Mouse (Mus musculus) liver, embryonic 14.5 days (tissue): ENCODE measurements at regions not wholly inside any gene's neighbourhood (a gene's known extent, or its start where the extent isn't known, plus 50 kb on each side); places are given as distances from the start of the nearest gene placed in this dataset.

Source experiments
- ATAC-seq: fragments of 200-750 bp; cut with Nextera tagmentation; 2 replicates; pipeline ENCODE4 v1.8.0; 2017; ENCODE audit warnings: moderate number of reproducible peaks, mild to moderate bottlenecking, moderate library complexity; ENCODE audit not compliant: insufficient read depth
- DNase-seq, 3 experiments: peaks; one replicate each; pipeline ENCODE4 v3.0.0-alpha.2; 2012 to 2013; ENCODE audit warnings: low read depth in 3 of 3, low spot score in 3 of 3
- H3K27ac ChIP-seq: fragments of 300-500 bp; sonication (generic); 2 replicates; pipeline ENCODE4 v1.5.1; 2014; ENCODE audit warnings: moderate library complexity, mild to moderate bottlenecking, control low read depth, inconsistent platforms
- H3K27me3 ChIP-seq: fragments of 300-500 bp; sonication (generic); 2 replicates; pipeline ENCODE4 v1.6.1; 2014; ENCODE audit warnings: mild to moderate bottlenecking, low read length, moderate library complexity; ENCODE audit not compliant: control insufficient read depth, insufficient read depth
- H3K36me3 ChIP-seq: fragments of 300-500 bp; sonication (generic); replicated peaks from 2 replicates; pipeline ENCODE4 v1.6.1; 2014; ENCODE audit warnings: low read depth; ENCODE audit not compliant: control insufficient read depth, insufficient read depth
- H3K4me1 ChIP-seq, 2 experiments: fragments of 200-500 bp in 1 of 2; fragments of 300-500 bp in 1 of 2; sonication (generic) in 1 of 2; replicated peaks; 2 replicates each; pipeline ENCODE4 v1.6.1; 2012 to 2014; ENCODE audit warnings: antibody characterized with exemption in 1 of 2, inconsistent platforms in 1 of 2, low read length in 1 of 2; ENCODE audit not compliant: control insufficient read depth in 2 of 2, insufficient read depth in 2 of 2
- H3K4me2 ChIP-seq: fragments of 300-500 bp; sonication (generic); 2 replicates; pipeline ENCODE4 v1.6.1; 2014; ENCODE audit warnings: low read depth, mild to moderate bottlenecking, control low read depth, moderate library complexity
- H3K4me3 ChIP-seq, 2 experiments: fragments of 200-500 bp in 1 of 2; fragments of 300-500 bp in 1 of 2; sonication (generic) in 1 of 2; 2 replicates each; pipeline ENCODE4 v1.5.1; 2012 to 2014; ENCODE audit warnings: low read depth in 2 of 2, low read length in 2 of 2, mild to moderate bottlenecking in 2 of 2, control low read depth in 1 of 2, inconsistent platforms in 1 of 2, moderate library complexity in 1 of 2; ENCODE audit not compliant: insufficient read depth in 1 of 2
- H3K9ac ChIP-seq: fragments of 300-500 bp; sonication (generic); replicated peaks from 2 replicates; pipeline ENCODE4 v1.6.1; 2014; ENCODE audit warnings: mild to moderate bottlenecking, control low read depth, moderate library complexity
- H3K9me3 ChIP-seq: fragments of 300-500 bp; sonication (generic); 2 replicates; pipeline ENCODE4 v1.6.1; 2016; ENCODE audit warnings: low read length, mixed read lengths; ENCODE audit not compliant: control insufficient read depth
- CTCF ChIP-seq: IDR thresholded peaks from 2 replicates; pipeline ENCODE4 v1.5.1; 2016; ENCODE audit warnings: antibody characterized with exemption, low read depth, control low read depth
- EP300 ChIP-seq: IDR thresholded peaks from 2 replicates; pipeline ENCODE4 v1.6.1; 2016; ENCODE audit warnings: antibody characterized with exemption, low read depth
- WGBS: fragments of 180-500 bp; shearing (Covaris S2); extraction: QIAGEN DNeasy Blood & Tissue Kit; methylation state at CpG from one replicate; pipeline ENCODE4 v1.1.7; 2014; ENCODE audit not compliant: insufficient replicate concordance; 5-methylcytosine and 5-hydroxymethylcytosine counted together

DNA sequence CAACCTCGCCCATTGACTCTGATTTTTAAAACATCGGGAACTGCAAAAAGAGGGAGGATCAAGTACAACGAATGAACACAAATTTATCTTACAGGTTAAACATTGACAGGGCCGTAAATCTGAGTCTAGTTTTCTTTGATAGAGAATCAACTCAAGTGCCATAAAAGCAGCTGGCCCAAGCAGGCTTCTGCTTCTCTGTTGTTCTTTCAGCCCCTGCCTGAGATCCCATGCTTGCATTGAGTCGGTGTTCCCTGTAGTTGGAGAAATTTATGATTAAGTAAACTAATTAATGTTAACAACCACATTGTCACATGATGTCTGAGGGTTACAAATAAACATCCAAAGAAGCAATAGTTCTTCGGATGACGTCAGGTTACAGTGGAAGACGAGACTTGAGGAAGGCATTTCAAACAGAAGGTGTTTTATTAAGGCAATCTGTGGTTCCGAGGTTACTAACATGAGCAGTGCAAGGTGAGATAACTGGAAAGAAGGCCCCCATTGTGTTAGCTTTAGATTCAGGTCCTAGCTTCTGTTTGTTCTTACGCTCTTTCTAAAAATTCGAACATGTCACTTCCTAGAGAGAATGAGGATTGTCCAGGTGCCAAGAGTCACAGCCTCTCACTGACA lies 233.9 kb upstream of the Pde3a start:
- H3K4me2 ChIP-seq, result no peak overlapping the region
- H3K4me1 ChIP-seq, result no peaks in the 10 kb centered on the region
- no peaks in the 10 kb centered on the region for H3K27me3 ChIP-seq
- no peaks in the 10 kb centered on the region for H3K36me3 ChIP-seq
- WGBS, result 64% methylated on average over 11 of the region's 11 CpGs
- no peaks in the 10 kb centered on the region; the same call in 1 of the 2 replicates for H3K9me3 ChIP-seq
- H3K4me3 ChIP-seq, result no peak overlapping the region
- TF ChIP-seq EP300 (no peak), CTCF (no peak)
- DNase-seq, result no peak
- no peak for ATAC-seq
- no peak overlapping the region for H3K9ac ChIP-seq
- H3K27ac ChIP-seq, result no peak overlapping the region

DNA sequence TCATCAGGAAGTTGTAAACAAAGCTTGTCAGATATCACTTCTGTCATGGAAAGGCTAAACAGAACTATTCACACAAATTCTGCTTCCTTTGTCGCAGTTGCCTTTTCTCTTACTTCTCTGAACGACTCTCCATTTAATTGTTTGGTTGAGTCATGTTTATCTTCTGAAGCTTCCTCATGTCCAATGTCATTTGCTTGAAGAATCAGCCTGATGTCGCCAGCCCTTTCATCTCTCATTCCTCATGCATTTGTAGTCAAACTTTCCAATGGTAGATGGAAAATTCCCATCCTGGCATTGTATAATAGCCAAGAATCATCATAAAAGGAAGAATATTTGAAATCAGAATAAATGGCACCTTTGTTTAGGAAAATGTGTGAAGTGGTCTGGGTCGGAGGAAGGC lies 225.6 kb upstream of the Pde3a start:
- no peak for TF ChIP-seq CTCF
- H3K9ac ChIP-seq, result no peak overlapping the region
- no peak overlapping the region for H3K27ac ChIP-seq
- no peaks in the 10 kb centered on the region for H3K9me3 ChIP-seq
- no peaks in the 10 kb centered on the region for H3K4me1 ChIP-seq
- no peak overlapping the region for H3K4me2 ChIP-seq
- no peaks in the 10 kb centered on the region for H3K27me3 ChIP-seq
- no peaks in the 10 kb centered on the region for H3K36me3 ChIP-seq
- ATAC-seq (no peak), DNase-seq (no peak)
- H3K4me3 ChIP-seq, result no peak overlapping the region
- 52% methylated on average over 4 of the region's 4 CpGs for WGBS

DNA sequence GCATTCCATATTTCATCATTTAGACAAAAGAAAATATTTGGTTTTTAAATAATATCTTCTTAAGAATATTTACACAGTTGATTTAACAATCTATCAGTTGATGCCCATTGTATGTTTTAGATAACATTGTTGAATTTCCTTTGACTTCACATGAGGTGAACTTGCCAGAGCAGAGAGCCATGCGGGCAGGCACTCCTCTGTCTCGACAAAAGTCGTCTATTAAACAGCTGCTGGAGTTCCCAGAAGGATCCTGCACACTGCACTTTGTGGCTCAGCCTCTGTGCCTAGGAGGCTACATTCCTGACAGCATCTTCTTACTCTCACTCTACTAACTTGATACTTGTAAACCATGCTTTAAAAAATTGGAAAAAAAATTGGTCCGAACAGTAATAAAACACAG lies 221.7 kb upstream of the Pde3a start:
- Histone ChIP-seq H3K27me3 (no peaks in the 10 kb centered on the region), H3K4me3 (no peak overlapping the region), H3K4me2 (no peak overlapping the region), H3K36me3 (no peaks in the 10 kb centered on the region), H3K9me3 (no peaks in the 10 kb centered on the region), H3K9ac (no peak overlapping the region), H3K4me1 (no peaks in the 10 kb centered on the region), H3K27ac (no peak overlapping the region)
- ATAC-seq (no peak), DNase-seq (no peak)
- no peak for TF ChIP-seq CTCF
- TF ChIP-seq EP300, result no peak
- WGBS, result 57% methylated on average over 4 of the region's 4 CpGs

DNA sequence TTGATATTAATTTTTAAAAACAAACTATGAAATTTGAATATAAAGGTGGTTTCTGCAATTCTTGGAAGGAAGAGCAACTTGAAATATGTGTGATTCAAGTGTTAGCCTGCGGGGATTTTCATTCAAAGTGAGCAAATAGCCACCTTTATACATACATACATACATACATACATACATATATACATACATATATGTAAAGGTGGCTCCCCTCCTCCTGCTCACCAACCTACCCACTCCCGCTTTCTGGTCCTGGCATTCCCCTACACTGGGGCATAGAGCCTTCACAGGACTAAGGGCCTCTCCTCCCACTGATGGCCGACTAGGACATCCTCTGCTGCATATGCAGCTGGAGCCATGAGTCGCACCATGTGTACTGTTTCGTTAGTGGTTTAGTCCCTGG lies 221.3 kb upstream of the Pde3a start:
- Histone ChIP-seq H3K27me3 (no peaks in the 10 kb centered on the region), H3K27ac (no peak overlapping the region), H3K9ac (no peak overlapping the region), H3K4me2 (no peak overlapping the region), H3K4me1 (no peaks in the 10 kb centered on the region), H3K9me3 (no peaks in the 10 kb centered on the region), H3K36me3 (no peaks in the 10 kb centered on the region), H3K4me3 (no peak overlapping the region)
- no peak for ATAC-seq
- TF ChIP-seq CTCF (no peak), EP300 (no peak)
- no peak for DNase-seq
- WGBS, result 53% methylated on average over 5 of the region's 5 CpGs

DNA sequence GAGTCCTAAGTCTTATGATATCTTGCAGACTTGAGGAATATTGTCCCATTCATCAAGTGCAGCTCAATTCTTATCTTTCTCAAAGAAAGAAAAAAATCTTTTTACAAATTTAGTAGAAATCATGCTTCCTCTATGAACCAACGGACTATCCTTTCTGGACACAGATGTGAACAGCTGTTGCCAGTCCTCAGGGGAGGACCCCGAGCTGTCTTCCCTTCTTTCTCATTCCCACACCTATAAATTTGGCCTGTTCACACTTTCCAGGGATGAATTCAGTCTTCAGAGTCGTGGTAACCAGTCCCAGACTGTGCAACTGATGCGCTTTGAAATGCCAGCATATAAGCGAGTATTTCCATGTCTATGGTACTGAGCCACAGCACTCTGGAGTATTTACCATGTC lies 214.2 kb upstream of the Pde3a start:
- ATAC-seq, result no peak
- no peak for TF ChIP-seq CTCF
- no peak for TF ChIP-seq EP300
- 55% methylated on average over 5 of the region's 5 CpGs for WGBS

More for the DNA sequence above, 214.2 kb upstream of the Pde3a start:
- no peak for DNase-seq
- H3K4me1 ChIP-seq, result no peaks in the 10 kb centered on the region
- no peaks in the 10 kb centered on the region for H3K27me3 ChIP-seq
- no peaks in the 10 kb centered on the region for H3K9me3 ChIP-seq
- H3K4me3 ChIP-seq, result no peak overlapping the region
- no peak overlapping the region for H3K4me2 ChIP-seq
- no peak overlapping the region for H3K27ac ChIP-seq
- H3K36me3 ChIP-seq, result no peaks in the 10 kb centered on the region
- no peak overlapping the region for H3K9ac ChIP-seq
